Mouse (Mus musculus): Measurements from ENCODE around the gene Gm12800.
"Not testable (repeated sequence)": the region's sequence is repeated elsewhere in the genome, so short reads cannot be mapped to it uniquely, and the experiment has no call there.

Gene Gm12800

DNA sequence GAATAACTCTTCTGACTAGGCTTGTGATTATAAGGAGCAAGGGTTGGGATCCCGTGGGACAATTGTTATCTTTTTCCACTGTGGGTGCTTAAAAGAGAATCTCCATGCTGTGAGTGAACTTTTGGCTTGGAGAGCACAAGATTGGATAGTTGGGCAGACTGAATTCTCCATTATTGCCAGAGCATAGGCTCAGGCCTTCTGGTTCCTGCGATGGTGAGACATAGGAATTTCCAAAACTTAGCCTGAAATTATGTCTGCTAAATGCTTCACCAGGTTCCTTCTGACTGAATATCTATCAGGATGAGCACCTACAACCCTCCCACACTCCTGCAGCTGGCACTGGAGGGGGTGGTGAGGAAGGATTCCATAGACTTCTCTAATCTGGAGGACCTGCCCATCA lies at the start of gene Gm12800:
Gm12800 (plus strand) TSS at position 301 of the 400 bp plus-strand sequence.
- not testable (repeated sequence) for DNase-seq (ENCODE audit: low read depth, low spot score)

DNA sequence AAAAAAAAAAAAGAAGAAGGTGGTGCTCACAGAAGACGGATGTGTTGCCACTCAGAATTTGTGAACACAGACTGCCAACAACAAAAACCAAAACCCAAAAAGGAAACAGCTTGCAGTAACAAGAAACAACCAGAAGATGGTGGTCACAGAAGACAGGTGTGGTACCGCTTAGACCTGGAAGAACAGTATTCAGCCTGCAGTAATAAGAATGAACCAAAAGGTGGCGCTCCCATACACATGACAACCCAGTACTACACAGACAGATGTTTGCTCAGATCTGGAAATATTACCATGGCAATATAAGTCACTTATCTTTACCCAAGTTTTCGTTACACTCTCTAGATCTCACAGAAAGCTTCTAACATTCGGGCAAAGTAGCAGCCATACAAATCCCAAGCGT lies 48.0 kb upstream of the Gm12800 start:
- peak; percentile 14 for DNase-seq (ENCODE audit: low read depth, low spot score)

GRCm38 (mm10) chr4:101862289-101862688 lies 46.6 kb upstream of the Gm12800 start:
- no peak for DNase-seq (ENCODE audit: low read depth, low spot score)

DNA sequence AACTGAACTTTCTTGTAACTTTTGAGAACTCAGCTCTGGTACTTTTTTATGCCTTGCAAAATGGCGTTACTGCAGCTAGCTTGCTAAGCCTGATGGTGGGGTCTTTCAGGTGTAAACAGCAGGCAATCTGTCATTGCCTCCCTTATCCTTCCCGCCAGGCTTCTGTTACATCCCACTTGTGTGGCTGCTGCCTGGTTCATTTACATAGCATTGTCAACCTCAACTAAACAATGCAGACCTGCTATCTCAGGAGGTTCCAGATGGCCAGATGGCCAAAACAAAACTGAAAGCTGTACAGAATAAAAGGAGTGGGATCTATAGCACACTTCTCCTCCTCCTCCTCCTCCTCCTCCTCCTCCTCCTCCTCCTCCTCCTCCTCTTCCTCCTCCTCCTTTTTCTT lies 36.9 kb upstream of the Gm12800 start:
- DNase-seq (ENCODE audit: low read depth, low spot score), result not testable (repeated sequence)

DNA sequence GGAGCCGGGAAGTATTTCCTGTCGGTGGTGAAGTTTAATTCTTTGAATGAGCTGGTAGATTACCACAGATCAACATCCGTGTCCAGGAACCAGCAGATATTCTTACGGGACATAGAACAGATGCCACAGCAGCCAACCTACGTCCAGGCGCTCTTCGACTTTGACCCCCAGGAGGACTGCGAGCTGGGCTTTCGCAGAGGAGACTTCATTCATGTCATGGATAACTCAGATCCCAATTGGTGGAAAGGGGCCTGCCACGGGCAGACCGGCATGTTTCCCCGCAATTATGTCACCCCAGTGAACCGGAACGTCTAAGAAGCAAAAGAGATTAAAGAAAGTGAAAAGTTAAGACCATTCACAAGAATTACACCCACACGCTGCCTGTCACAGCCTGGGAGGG lies 33.2 kb upstream of the Gm12800 start:
- DNase-seq (ENCODE audit: low read depth, low spot score), result not testable (repeated sequence)

- no peak for DNase-seq (ENCODE audit: low read depth, low spot score)
These were observed 25.3 kb upstream of the Gm12800 start for GRCm38 (mm10) chr4:101883641-101884040.

- DNase-seq (ENCODE audit: low read depth, low spot score), result no peak
These were observed 19.5 kb upstream of the Gm12800 start for GRCm38 (mm10) chr4:101889377-101889776.

DNA sequence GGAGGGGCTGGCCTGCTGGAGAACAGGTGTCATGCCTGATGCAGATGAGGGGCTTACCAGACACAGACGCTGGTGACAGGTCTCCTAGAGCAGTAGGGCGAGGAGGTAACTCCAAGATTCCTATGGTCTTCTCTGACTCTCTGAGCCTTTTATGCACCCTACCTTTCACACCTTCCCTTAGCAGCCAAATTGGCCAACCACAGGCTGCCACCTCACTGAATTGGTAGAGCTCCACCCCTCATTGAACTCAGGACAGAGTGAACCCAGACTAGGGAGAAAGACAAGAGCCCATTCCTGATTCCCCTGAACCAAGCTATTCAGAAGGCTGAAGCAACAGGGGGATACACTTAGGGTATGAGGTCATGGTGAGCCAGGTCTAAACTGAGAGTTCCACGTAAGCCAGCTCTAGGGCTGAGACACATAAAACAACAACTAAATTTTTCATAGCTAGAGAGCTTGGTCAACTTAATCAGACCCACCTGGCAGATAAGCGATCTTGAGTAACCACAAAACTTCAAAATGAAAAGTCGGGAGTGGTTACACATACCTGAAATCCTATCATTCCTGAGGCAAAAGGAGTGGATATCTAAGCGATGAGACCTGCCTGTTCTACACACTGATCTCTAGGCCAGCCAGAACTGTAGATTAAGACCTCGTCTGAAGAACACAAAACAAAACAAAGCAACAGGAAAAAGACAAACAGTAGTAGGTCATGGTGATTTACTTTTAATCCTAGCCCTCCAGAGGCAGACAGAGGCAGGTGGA lies 15.1 kb upstream of the Gm12800 start, which contains the start of gene C130073F10Rik:
C130073F10Rik (minus strand) TSS at position 134 of the 765 bp plus-strand sequence.
- no peak for DNase-seq (ENCODE audit: low read depth, low spot score)

DNA sequence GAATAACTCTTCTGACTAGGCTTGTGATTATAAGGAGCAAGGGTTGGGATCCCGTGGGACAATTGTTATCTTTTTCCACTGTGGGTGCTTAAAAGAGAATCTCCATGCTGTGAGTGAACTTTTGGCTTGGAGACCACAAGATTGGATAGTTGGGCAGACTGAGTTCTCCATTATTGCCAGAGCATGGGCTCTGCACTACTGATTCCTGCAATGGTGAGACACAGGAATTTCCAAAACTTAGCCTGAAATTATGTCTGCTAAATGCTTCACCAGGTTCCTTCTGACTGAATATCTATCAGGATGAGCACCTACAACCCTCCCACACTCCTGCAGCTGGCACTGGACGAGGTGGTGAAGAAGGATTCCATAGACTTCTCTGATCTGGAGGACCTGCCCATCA lies 31.2 kb downstream of the Gm12800 start, which contains the start of gene Gm12794:
Gm12794 (plus strand) TSS at position 301 of the 400 bp plus-strand sequence.
- DNase-seq (ENCODE audit: low read depth, low spot score), result not testable (repeated sequence)
